Mouse (Mus musculus) liver, embryonic 13.5 days (tissue): ENCODE measurements at regions not wholly inside any gene's neighbourhood (a gene's known extent, or its start where the extent isn't known, plus 50 kb on each side); places are given as distances from the start of the nearest gene placed in this dataset.

Source experiments
- ATAC-seq: fragments of 200-750 bp; cut with Nextera tagmentation; 2 replicates; pipeline ENCODE4 v1.8.0; 2017; ENCODE audit warnings: low read depth, mild to moderate bottlenecking, moderate number of reproducible peaks, moderate library complexity
- DNase-seq: peaks from one replicate; pipeline ENCODE4 v3.0.0; 2022
- H3K27ac ChIP-seq: fragments of 300-500 bp; sonication (generic); 2 replicates; pipeline ENCODE4 v1.5.1; 2015; ENCODE audit warnings: moderate library complexity, mild to moderate bottlenecking, inconsistent platforms
- H3K27me3 ChIP-seq: fragments of 300-500 bp; sonication (generic); 2 replicates; pipeline ENCODE4 v1.6.1; 2015; ENCODE audit warnings: mild to moderate bottlenecking, inconsistent platforms
- H3K36me3 ChIP-seq: fragments of 300-500 bp; sonication (generic); 2 replicates; pipeline ENCODE4 v1.6.1; 2015; ENCODE audit warnings: mild to moderate bottlenecking, inconsistent platforms
- H3K4me1 ChIP-seq: fragments of 300-500 bp; sonication (generic); replicated peaks from 2 replicates; pipeline ENCODE4 v1.6.1; 2015; ENCODE audit warnings: inconsistent platforms
- H3K4me2 ChIP-seq: fragments of 300-500 bp; sonication (generic); 2 replicates; pipeline ENCODE4 v1.6.1; 2015; ENCODE audit warnings: inconsistent platforms, mild to moderate bottlenecking, moderate library complexity
- H3K4me3 ChIP-seq: fragments of 300-500 bp; sonication (generic); replicated peaks from 2 replicates; pipeline ENCODE4 v1.5.1; 2015; ENCODE audit warnings: mild to moderate bottlenecking, inconsistent platforms
- H3K9ac ChIP-seq: fragments of 300-500 bp; sonication (generic); 2 replicates; pipeline ENCODE4 v1.6.1; 2015; ENCODE audit warnings: mild to moderate bottlenecking, inconsistent platforms
- H3K9me3 ChIP-seq: fragments of 300-500 bp; sonication (generic); replicated peaks from 2 replicates; pipeline ENCODE4 v1.6.1; 2016; ENCODE audit warnings: inconsistent platforms
- WGBS: fragments of 180-500 bp; shearing (Covaris S2); methylation state at CpG from one replicate; pipeline ENCODE4 v1.1.7; 2015; ENCODE audit not compliant: insufficient replicate concordance; 5-methylcytosine and 5-hydroxymethylcytosine counted together

- no peaks in the 10 kb centered on the region for H3K9me3 ChIP-seq
- no peak overlapping the region for H3K4me3 ChIP-seq
- H3K36me3 ChIP-seq = no peaks in the 10 kb centered on the region
- H3K9ac ChIP-seq = no peak overlapping the region
- ATAC-seq (no peak), DNase-seq (no peak)
- H3K27ac ChIP-seq = no peak overlapping the region
- no peaks in the 10 kb centered on the region for H3K4me1 ChIP-seq
- H3K27me3 ChIP-seq = no peaks in the 10 kb centered on the region
- WGBS = 78% methylated on average over 9 of the region's 9 CpGs
- no peak overlapping the region for H3K4me2 ChIP-seq
These were observed 198.9 kb upstream of the Lrig1 start for GRCm38 (mm10) chr6:94898881-94899280.

DNA sequence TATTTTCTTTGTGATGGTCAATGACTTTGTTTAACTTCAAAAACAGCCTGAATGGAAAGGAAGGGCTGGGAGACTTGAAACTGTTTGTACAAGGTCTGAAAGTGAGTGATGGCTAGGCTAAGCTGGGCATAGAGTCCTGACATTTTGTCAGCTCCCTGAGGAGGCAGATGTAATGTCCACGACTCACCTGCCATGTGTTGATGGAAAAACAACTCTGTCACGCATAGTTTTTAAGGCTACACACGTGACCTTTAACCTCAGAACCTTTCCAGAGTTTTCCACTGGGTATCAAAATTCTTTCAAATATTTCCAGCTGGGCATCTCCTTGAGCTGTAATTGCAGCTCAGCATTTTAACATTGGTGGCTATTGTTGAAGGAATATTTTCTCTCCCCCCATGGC is 190.2 kb upstream of the Lrig1 start:
- DNase-seq (no peak), ATAC-seq (no peak)
- Histone ChIP-seq H3K9ac (no peak overlapping the region), H3K36me3 (no peaks in the 10 kb centered on the region), H3K4me2 (no peak overlapping the region), H3K4me3 (no peak overlapping the region), H3K27ac (no peak overlapping the region), H3K27me3 (no peaks in the 10 kb centered on the region), H3K4me1 (no peaks in the 10 kb centered on the region), H3K9me3 (no peaks in the 10 kb centered on the region)
- 46% methylated on average over 3 of the region's 3 CpGs for WGBS

- Histone ChIP-seq H3K27ac (no peak overlapping the region), H3K4me1 (no peaks in the 10 kb centered on the region), H3K36me3 (no peaks in the 10 kb centered on the region), H3K9me3 (no peaks in the 10 kb centered on the region), H3K4me2 (no peak overlapping the region), H3K27me3 (no peaks in the 10 kb centered on the region), H3K4me3 (no peak overlapping the region), H3K9ac (no peak overlapping the region)
- no peak for ATAC-seq
- 65% methylated on average over 10 of the region's 10 CpGs for WGBS
- DNase-seq = no peak
These were observed 189.3 kb upstream of the Lrig1 start for GRCm38 (mm10) chr6:94889271-94889670.

- H3K36me3 ChIP-seq = no peaks in the 10 kb centered on the region
- H3K4me2 ChIP-seq = no peak overlapping the region
- DNase-seq (no peak), ATAC-seq (no peak)
- H3K27ac ChIP-seq = no peak overlapping the region
- H3K4me3 ChIP-seq = no peak overlapping the region
- no peaks in the 10 kb centered on the region for H3K4me1 ChIP-seq
- WGBS = 65% methylated on average over 10 of the region's 10 CpGs
- no peaks in the 10 kb centered on the region for H3K27me3 ChIP-seq
- H3K9me3 ChIP-seq = no peaks in the 10 kb centered on the region
- H3K9ac ChIP-seq = no peak overlapping the region
These were observed 181.2 kb upstream of the Lrig1 start for GRCm38 (mm10) chr6:94881139-94881538.

DNA sequence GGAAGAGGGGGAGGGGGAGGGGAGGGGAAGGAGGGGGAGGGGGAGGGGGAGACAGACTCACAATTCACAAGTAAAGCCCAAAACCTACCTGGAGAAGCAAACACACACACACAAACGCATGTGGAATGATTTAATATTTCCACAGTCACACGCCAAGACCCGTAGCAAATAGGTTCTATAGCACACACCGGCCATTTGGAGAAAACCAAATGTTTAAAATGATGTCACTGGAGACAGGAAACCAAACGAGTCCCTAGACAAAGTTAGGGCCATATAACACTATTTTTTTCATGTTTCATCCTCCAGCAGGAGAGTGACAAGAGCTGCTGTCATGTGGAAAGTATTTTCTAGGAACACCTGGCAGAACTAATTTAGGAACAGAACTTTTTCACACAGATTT is 175.9 kb upstream of the Lrig1 start:
- no peak overlapping the region for H3K9ac ChIP-seq
- WGBS = 58% methylated on average over 5 of the region's 5 CpGs
- H3K9me3 ChIP-seq = no peaks in the 10 kb centered on the region
- H3K4me3 ChIP-seq = no peak overlapping the region
- no peak overlapping the region for H3K4me2 ChIP-seq
- DNase-seq = no peak
- no peaks in the 10 kb centered on the region for H3K27me3 ChIP-seq
- no peaks in the 10 kb centered on the region for H3K4me1 ChIP-seq
- ATAC-seq = no peak
- H3K36me3 ChIP-seq = no peaks in the 10 kb centered on the region
- no peak overlapping the region for H3K27ac ChIP-seq

GRCm38 (mm10) chr6:94875065-94875464 is 175.1 kb upstream of the Lrig1 start:
- no peak overlapping the region for H3K4me3 ChIP-seq
- H3K4me2 ChIP-seq = no peak overlapping the region
- no peak for DNase-seq
- no peak for ATAC-seq
- H3K4me1 ChIP-seq = no peaks in the 10 kb centered on the region
- H3K9me3 ChIP-seq = no peaks in the 10 kb centered on the region
- H3K9ac ChIP-seq = no peak overlapping the region
- H3K27ac ChIP-seq = no peak overlapping the region
- no peaks in the 10 kb centered on the region for H3K27me3 ChIP-seq
- no peaks in the 10 kb centered on the region for H3K36me3 ChIP-seq
- WGBS = 50% methylated on average over 4 of the region's 4 CpGs

- Histone ChIP-seq H3K27me3 (no peaks in the 10 kb centered on the region), H3K9me3 (no peaks in the 10 kb centered on the region), H3K36me3 (no peaks in the 10 kb centered on the region), H3K27ac (no peak overlapping the region), H3K4me2 (no peak overlapping the region), H3K4me3 (no peak overlapping the region), H3K4me1 (no peaks in the 10 kb centered on the region), H3K9ac (no peak overlapping the region)
- no peak for ATAC-seq
- 69% methylated on average over 1 of the region's 1 CpGs for WGBS
- no peak for DNase-seq
These were observed 174.5 kb upstream of the Lrig1 start for GRCm38 (mm10) chr6:94874415-94874814.

DNA sequence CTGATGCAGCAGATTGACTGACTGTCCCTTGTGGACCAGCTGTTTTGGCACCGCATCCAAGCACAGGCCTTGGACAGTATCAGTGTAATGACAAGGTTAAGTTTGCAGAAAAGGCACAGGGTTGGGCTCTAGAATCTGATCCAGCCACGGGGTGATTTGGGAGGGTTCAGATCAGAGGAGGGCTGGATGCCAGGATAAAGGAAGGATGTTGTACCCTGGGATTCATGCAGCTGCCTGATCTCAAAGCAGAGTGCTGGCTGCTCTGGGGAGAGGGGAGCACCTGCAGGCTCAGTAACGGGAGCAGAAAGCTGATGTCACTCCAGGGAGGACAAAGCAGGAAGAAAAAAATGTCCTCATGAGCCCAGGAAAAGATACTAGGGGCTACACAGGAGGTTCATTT is 168.0 kb upstream of the Lrig1 start:
- Histone ChIP-seq H3K36me3 (no peaks in the 10 kb centered on the region), H3K4me3 (no peak overlapping the region), H3K27me3 (no peaks in the 10 kb centered on the region), H3K4me1 (no peaks in the 10 kb centered on the region), H3K4me2 (no peak overlapping the region), H3K9ac (no peak overlapping the region), H3K9me3 (no peaks in the 10 kb centered on the region), H3K27ac (no peak overlapping the region)
- WGBS = 51% methylated on average over 3 of the region's 3 CpGs
- ATAC-seq (no peak), DNase-seq (no peak)

DNA sequence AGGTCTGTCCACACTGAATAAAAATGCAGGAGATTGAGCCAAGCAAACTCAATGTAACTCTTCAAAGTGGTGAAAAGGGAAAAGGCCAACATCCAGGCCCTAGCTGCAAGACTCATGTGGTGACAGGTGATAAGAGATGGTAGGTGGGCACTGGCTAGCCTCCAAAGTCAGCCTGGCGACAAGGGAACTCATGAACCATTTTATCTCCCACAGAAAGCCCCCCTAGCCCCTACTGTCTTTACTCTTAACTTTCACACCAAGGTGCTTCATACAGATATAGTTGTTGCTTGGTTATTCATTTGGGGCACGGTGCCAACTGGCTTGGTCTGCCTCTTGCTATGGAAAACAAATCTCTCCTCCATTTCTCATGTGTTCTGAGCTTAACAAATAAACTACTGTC is 165.5 kb upstream of the Lrig1 start:
- Histone ChIP-seq H3K9ac (no peak overlapping the region), H3K4me3 (no peak overlapping the region), H3K4me2 (no peak overlapping the region), H3K9me3 (no peaks in the 10 kb centered on the region), H3K4me1 (no peaks in the 10 kb centered on the region), H3K27ac (no peak overlapping the region), H3K36me3 (no peaks in the 10 kb centered on the region), H3K27me3 (no peaks in the 10 kb centered on the region)
- WGBS = 39% methylated on average over 2 of the region's 2 CpGs
- ATAC-seq (no peak), DNase-seq (no peak)

- H3K9ac ChIP-seq = no peak overlapping the region
- ATAC-seq = no peak
- WGBS = 17% methylated on average over 5 of the region's 5 CpGs
These were observed 158.2 kb upstream of the Lrig1 start for GRCm38 (mm10) chr6:94858121-94858621.

GRCm38 (mm10) chr6:94850121-94850520 is 150.2 kb upstream of the Lrig1 start:
- H3K27ac ChIP-seq = no peak overlapping the region
- H3K4me1 ChIP-seq = no peaks in the 10 kb centered on the region
- H3K36me3 ChIP-seq = no peaks in the 10 kb centered on the region
- no peaks in the 10 kb centered on the region; the same call in 1 of the 2 replicates for H3K9me3 ChIP-seq
- H3K4me2 ChIP-seq = no peak overlapping the region
- no peak overlapping the region for H3K9ac ChIP-seq
- DNase-seq = no peak
- ATAC-seq = no peak
- H3K4me3 ChIP-seq = no peak overlapping the region
- WGBS = 73% methylated on average over 4 of the region's 5 CpGs
- no peaks in the 10 kb centered on the region for H3K27me3 ChIP-seq

More at GRCm38 (mm10) chr6:94858121-94858621, 158.2 kb upstream of the Lrig1 start:
- H3K27me3 ChIP-seq = no peaks in the 10 kb centered on the region
- DNase-seq = no peak
- no peak overlapping the region for H3K27ac ChIP-seq
- no peaks in the 10 kb centered on the region for H3K9me3 ChIP-seq
- H3K4me2 ChIP-seq = no peak overlapping the region
- H3K4me3 ChIP-seq = no peak overlapping the region
- no peaks in the 10 kb centered on the region for H3K4me1 ChIP-seq
- no peaks in the 10 kb centered on the region for H3K36me3 ChIP-seq

GRCm38 (mm10) chr6:94849533-94849932 is 149.6 kb upstream of the Lrig1 start:
- H3K4me1 ChIP-seq = no peaks in the 10 kb centered on the region
- H3K27ac ChIP-seq = no peak overlapping the region
- WGBS = 46% methylated on average over 3 of the region's 3 CpGs
- no peak for DNase-seq
- H3K9me3 ChIP-seq = no peaks in the 10 kb centered on the region; the same call in 1 of the 2 replicates
- no peak overlapping the region for H3K4me2 ChIP-seq
- ATAC-seq = no peak
- H3K27me3 ChIP-seq = no peaks in the 10 kb centered on the region
- no peak overlapping the region for H3K4me3 ChIP-seq
- H3K9ac ChIP-seq = no peak overlapping the region
- H3K36me3 ChIP-seq = no peaks in the 10 kb centered on the region
